Mouse (Mus musculus) bone marrow, adult 2 months (tissue): ENCODE data around the gene 4930544D05Rik.

ENCODE experiments used
- CTCF ChIP-seq: fragments of 200-500 bp; IDR thresholded peaks from 2 replicates; pipeline ENCODE4 v1.5.1; 2011; ENCODE audit warnings: low read length, control low read depth; ENCODE audit not compliant: control insufficient read depth, insufficient read depth
- POLR2A ChIP-seq: fragments of 200-500 bp; IDR thresholded peaks from 2 replicates; pipeline ENCODE4 v1.6.1; 2011; ENCODE audit warnings: low read depth, mild to moderate bottlenecking, control low read depth, low read length, borderline replicate concordance; ENCODE audit not compliant: control insufficient read depth

- TF ChIP-seq POLR2A (peak; percentile 18; the same call in 1 of the 2 replicates), CTCF (no peak)
Measured at GRCm38 (mm10) chr11:70655571-70656455, 40.2 kb downstream of the 4930544D05Rik start.
